Mouse (Mus musculus) kidney, embryonic 14.5 days (tissue): ENCODE measurements around the gene Hspg2. TPM values are rescaled to one million over a fixed set of nuclear protein-coding genes. Genes with fewer than 3 reads are reported as not detected.

Experiments
- ATAC-seq: fragments of 200-750 bp; cut with Nextera tagmentation; 2 replicates; pipeline ENCODE4 v1.8.0; 2017; ENCODE audit warnings: moderate number of reproducible peaks, mild to moderate bottlenecking, moderate TSS enrichment, moderate library complexity; ENCODE audit not compliant: low FRiP score, low TSS enrichment
- H3K27ac ChIP-seq: fragments of 300-500 bp; sonication (generic); 2 replicates; pipeline ENCODE4 v1.5.1; 2014; ENCODE audit warnings: low read depth, mild to moderate bottlenecking, low read length, moderate library complexity, mixed read lengths
- H3K27me3 ChIP-seq: fragments of 300-500 bp; sonication (generic); 2 replicates; pipeline ENCODE4 v1.6.1; 2014; ENCODE audit warnings: mild to moderate bottlenecking, low read length; ENCODE audit not compliant: control insufficient read depth, insufficient read depth
- H3K36me3 ChIP-seq: fragments of 300-500 bp; sonication (generic); 2 replicates; pipeline ENCODE4 v1.6.1; 2014; ENCODE audit warnings: low read length, mixed read lengths; ENCODE audit not compliant: control insufficient read depth, insufficient read depth
- H3K4me1 ChIP-seq: fragments of 300-500 bp; sonication (generic); 2 replicates; pipeline ENCODE4 v1.6.1; 2014; ENCODE audit warnings: low read length, mixed read lengths; ENCODE audit not compliant: control insufficient read depth, insufficient read depth
- H3K4me2 ChIP-seq: fragments of 300-500 bp; sonication (generic); replicated peaks from 2 replicates; pipeline ENCODE4 v1.6.1; 2014; ENCODE audit warnings: low read depth, mild to moderate bottlenecking, low read length
- H3K4me3 ChIP-seq: fragments of 300-500 bp; sonication (generic); 2 replicates; pipeline ENCODE4 v1.5.1; 2014; ENCODE audit warnings: mild to moderate bottlenecking, low read length
- H3K9ac ChIP-seq: fragments of 300-500 bp; sonication (generic); 2 replicates; pipeline ENCODE4 v1.6.1; 2014; ENCODE audit warnings: low read depth, mild to moderate bottlenecking, low read length, moderate library complexity
- H3K9me3 ChIP-seq: fragments of 300-500 bp; sonication (generic); 2 replicates; pipeline ENCODE4 v1.6.1; 2016; ENCODE audit warnings: low read length; ENCODE audit not compliant: control insufficient read depth
- WGBS: fragments of 180-500 bp; shearing (Covaris S2); extraction: QIAGEN DNeasy Blood & Tissue Kit; methylation state at CpG from one replicate; pipeline ENCODE4 v1.1.7; 2014; 5-methylcytosine and 5-hydroxymethylcytosine counted together
- polyA plus RNA-seq: library from polyadenylated mRNA; unstranded; fragments of >200 nt; fragmentation: Nextera tagmentation; extraction: Ambion mirVana; gene quantifications from 2 replicates; pipeline ENCODE4 v1.2.1, GENCODE M21; 2014

The Hspg2 gene
- polyA plus RNA-seq, 1 experiment from 2014 or later: 56.2 TPM

DNA sequence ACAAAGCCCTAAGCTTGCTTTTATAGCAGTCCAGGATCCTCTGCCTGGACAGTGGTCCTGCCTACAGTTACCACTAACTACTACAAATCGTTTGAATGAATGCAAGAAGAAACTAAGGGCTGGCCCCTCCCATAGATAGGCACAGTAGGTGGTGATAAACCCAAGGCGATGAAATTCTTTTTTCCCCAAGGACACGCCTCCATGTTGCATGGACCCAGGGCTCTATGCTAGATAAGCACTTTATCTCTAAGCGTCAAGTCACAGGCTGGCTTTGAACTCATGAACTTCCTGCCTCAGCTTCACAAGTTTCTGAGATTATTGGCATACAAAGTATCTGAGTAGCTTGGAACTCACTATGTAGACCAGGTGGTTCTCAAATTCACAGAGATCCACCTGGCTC lies 11.3 kb upstream of the Hspg2 start:
- no peak overlapping the region for H3K27ac ChIP-seq
- H3K36me3 ChIP-seq: no peaks in the 10 kb centered on the region
- no peaks in the 10 kb centered on the region for H3K27me3 ChIP-seq
- no peak overlapping the region for H3K4me3 ChIP-seq
- no peaks in the 10 kb centered on the region for H3K9me3 ChIP-seq
- peaks cover 14% of the 10 kb centered on the region; the same call in 1 of the 2 replicates for H3K4me1 ChIP-seq
- no peak overlapping the region for H3K9ac ChIP-seq
- no peak overlapping the region for H3K4me2 ChIP-seq
- 76% methylated on average over 4 of the region's 4 CpGs for WGBS
- no peak for ATAC-seq

DNA sequence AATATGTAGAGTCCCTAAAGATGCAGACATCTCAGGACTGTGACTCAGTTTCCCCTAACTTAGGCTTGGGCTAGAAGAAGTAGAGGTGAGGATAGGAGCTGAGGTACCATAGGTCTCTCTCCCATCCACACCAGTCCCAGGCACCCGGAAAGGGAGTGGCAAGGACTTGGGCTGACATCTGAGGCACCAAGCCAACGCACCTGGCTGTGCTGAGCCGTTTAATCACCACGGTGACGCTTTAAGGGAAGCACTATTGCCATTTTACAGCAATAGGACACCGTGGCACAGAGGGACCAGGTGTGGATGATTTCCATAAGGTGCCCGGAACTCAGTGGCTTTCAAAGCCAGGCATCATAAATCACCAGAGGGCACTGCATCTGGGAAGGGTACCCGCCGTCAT lies 10.3 kb upstream of the Hspg2 start:
- H3K27ac ChIP-seq: no peak overlapping the region
- H3K4me3 ChIP-seq: no peak overlapping the region
- H3K27me3 ChIP-seq: no peaks in the 10 kb centered on the region
- no peak overlapping the region for H3K9ac ChIP-seq
- no peaks in the 10 kb centered on the region for H3K36me3 ChIP-seq
- no peak overlapping the region for H3K4me2 ChIP-seq
- H3K9me3 ChIP-seq: no peaks in the 10 kb centered on the region
- H3K4me1 ChIP-seq: peaks cover 14% of the 10 kb centered on the region; the same call in 1 of the 2 replicates
- 78% methylated on average over 9 of the region's 9 CpGs for WGBS
- no peak for ATAC-seq

DNA sequence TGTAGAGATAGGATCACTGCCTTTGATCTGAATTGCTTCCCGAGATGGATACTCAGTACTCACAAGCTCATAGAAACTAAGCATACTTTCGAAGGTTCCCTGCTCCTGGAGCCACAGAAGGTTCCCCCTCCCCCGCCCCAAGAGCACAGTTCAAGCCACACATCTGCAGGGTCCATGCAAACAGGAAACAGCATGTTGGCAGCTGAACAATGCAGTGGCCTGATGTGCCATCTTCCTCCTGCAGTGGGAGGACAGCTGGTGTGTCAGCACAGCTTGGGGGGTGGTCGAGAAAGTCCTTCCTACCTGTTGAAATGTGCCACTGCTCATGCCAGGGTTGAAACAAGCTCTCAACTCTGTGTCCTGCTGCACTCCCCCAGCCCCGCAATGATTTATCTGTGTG lies 9.7 kb upstream of the Hspg2 start:
- Histone ChIP-seq H3K9me3 (no peaks in the 10 kb centered on the region), H3K9ac (no peak overlapping the region), H3K27ac (no peak overlapping the region), H3K36me3 (no peaks in the 10 kb centered on the region), H3K4me1 (peaks cover 14% of the 10 kb centered on the region; the same call in 1 of the 2 replicates), H3K27me3 (no peaks in the 10 kb centered on the region), H3K4me2 (no peak overlapping the region), H3K4me3 (no peak overlapping the region)
- ATAC-seq: no peak
- 40% methylated on average over 5 of the region's 5 CpGs for WGBS

DNA sequence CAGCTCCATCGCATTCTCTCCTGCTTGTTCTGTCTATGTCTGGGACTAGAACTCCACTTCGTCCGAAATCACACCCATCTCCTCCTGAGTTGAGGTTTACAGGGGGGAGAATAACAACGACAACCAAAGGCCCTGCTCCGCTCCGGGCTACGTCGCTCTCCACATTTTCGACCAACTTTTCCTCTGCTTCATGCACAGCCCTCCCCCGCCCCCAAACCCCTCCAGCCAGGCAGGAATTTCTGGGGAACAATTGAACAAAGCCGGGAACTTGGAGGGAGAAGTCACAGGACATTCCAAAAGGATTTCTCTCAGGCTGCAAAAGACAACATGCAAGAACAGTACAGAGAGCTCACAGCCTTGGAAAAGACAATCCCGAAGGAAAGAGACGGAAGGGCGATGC lies 7.9 kb upstream of the Hspg2 start:
- WGBS: 70% methylated on average over 14 of the region's 14 CpGs
- no peak overlapping the region for H3K4me2 ChIP-seq
- no peak for ATAC-seq
- no peak overlapping the region for H3K9ac ChIP-seq
- H3K4me3 ChIP-seq: no peak overlapping the region
- H3K36me3 ChIP-seq: no peaks in the 10 kb centered on the region
- no peaks in the 10 kb centered on the region for H3K27me3 ChIP-seq
- peak overlapping the region; percentile 30; the same call in 1 of the 2 replicates for H3K27ac ChIP-seq
- peaks cover 20% of the 10 kb centered on the region; the same call in 1 of the 2 replicates for H3K4me1 ChIP-seq
- H3K9me3 ChIP-seq: no peaks in the 10 kb centered on the region

DNA sequence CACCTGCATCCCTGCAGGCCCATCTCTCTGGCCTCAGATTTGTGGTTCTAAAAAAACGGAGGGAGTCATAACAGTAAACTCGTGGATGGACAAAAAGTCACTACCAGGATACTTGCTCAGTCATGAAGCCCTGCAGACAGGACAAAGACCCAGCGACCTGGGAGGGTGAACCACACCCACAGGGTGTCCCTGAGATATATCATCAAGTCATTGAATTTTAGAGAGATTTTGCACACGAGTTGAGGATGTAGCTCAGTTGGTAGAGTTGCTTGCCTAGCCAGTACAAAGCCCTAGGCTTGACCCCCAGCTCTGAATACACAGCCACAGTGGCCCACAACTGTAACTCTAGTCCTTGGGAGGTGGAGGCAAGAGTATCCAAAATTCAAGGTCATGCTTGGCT lies 7.4 kb upstream of the Hspg2 start:
- Histone ChIP-seq H3K36me3 (no peaks in the 10 kb centered on the region), H3K9me3 (no peaks in the 10 kb centered on the region), H3K4me3 (no peak overlapping the region), H3K27ac (peak overlapping the region; percentile 30; the same call in 1 of the 2 replicates), H3K27me3 (no peaks in the 10 kb centered on the region), H3K9ac (no peak overlapping the region), H3K4me2 (no peak overlapping the region), H3K4me1 (peaks cover 20% of the 10 kb centered on the region; the same call in 1 of the 2 replicates)
- WGBS: 66% methylated on average over 4 of the region's 4 CpGs
- no peak for ATAC-seq

DNA sequence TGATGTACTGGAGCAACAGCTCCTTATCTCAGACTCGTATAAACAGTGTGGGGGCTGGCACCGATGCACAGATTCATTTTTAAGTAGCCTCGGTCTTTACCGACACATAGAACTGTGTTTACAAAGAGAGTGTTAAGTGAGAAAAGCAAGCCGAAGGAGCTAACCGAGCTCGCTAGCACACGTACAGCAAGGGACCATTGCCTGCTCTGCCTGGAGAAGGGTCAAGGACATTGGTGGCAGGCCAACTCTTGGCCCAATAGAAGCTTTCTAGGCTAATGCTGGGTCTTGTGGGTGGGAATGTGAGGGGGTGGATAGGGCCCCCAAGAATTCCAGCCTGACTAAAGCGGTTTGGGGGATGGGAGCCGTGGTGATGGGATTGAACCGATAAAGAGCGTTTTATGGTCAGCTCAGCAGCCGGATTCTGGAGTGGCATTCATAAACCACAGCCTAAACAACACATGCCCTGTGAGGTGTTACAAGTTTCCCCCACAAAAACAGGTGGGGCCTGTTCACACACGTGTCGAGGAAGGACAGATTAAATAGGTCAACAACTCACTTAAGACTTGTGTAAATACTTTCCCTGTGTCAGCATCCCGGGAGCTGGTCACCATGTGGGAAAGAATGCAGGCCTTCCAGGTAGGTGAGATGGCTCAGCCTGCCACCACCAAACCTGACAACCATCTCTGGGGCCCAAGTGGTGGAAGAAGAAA lies 6.4 kb upstream of the Hspg2 start:
- Histone ChIP-seq H3K4me2 (no peak overlapping the region), H3K9ac (no peak overlapping the region), H3K27ac (no peak overlapping the region), H3K36me3 (no peaks in the 10 kb centered on the region), H3K4me3 (no peak overlapping the region), H3K27me3 (no peaks in the 10 kb centered on the region), H3K4me1 (peaks cover 23% of the 10 kb centered on the region; the same call in 1 of the 2 replicates), H3K9me3 (no peaks in the 10 kb centered on the region)
- ATAC-seq: no peak
- WGBS: 72% methylated on average over 16 of the region's 16 CpGs

DNA sequence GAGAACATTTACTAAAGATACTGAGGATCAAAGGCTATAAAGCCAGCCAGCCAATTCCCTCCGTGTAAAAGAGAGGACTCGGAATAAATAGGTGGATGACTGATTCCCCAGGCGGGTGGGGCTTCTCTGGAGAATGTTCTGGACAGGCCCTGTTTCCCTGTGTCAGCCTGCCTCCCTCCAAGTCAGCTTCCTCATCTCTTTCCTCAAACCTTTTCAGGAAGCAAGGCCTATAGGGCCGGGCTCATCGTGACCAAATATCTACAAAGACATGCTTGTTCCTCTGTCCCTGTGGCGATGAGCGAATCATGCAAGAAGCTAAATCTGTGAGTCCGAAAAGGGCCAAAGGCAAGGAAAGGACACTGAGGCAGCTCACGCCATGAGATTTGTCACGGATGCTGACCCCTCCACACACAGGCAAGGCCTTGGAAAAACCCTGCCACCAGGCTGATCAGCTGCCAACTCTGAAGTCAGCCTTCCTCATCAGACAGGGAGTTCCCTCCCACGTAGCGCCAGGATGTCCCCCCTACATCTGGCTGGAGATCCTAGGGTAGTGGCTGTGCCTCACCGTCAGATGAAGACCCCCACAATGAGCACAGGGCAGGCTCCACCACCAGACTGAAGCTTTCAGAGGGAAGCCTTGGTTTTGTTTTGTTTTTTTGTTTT lies 3.3 kb upstream of the Hspg2 start:
- WGBS: 67% methylated on average over 13 of the region's 13 CpGs

DNA sequence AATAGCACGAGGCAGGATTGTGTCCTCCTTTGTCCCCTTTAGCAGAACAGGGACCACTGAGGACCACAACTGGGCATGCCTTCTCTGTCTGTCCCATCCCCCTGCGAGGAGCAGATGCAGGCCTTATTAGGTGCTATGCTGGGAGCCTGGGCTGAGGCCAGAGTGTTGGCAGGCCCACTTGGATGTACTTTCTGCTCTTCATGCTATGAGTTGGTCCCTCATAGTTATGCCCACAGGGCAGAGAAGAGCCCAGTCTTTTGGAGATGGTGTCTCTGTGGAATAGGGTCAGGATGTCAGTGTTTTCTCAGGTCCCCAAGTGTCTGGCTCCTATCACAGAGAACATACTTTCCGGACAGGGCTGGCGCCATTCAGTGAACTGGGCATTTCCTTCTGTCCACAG lies 1.6 kb upstream of the Hspg2 start:
- Histone ChIP-seq H3K4me1 (peaks cover 40% of the 10 kb centered on the region), H3K9ac (no peak overlapping the region), H3K4me3 (no peak overlapping the region), H3K27me3 (no peaks in the 10 kb centered on the region), H3K9me3 (no peaks in the 10 kb centered on the region), H3K36me3 (no peaks in the 10 kb centered on the region), H3K4me2 (no peak overlapping the region), H3K27ac (no peak overlapping the region)
- 80% methylated on average over 4 of the region's 4 CpGs for WGBS
- ATAC-seq: no peak

More for the DNA sequence above, 3.3 kb upstream of the Hspg2 start:
- H3K27ac ChIP-seq: no peak overlapping the region
- H3K4me1 ChIP-seq: peaks cover 28% of the 10 kb centered on the region
- H3K36me3 ChIP-seq: no peaks in the 10 kb centered on the region
- no peak overlapping the region for H3K4me2 ChIP-seq
- ATAC-seq: no peak
- H3K9ac ChIP-seq: no peak overlapping the region
- no peaks in the 10 kb centered on the region for H3K9me3 ChIP-seq
- no peaks in the 10 kb centered on the region for H3K27me3 ChIP-seq
- no peak overlapping the region for H3K4me3 ChIP-seq

DNA sequence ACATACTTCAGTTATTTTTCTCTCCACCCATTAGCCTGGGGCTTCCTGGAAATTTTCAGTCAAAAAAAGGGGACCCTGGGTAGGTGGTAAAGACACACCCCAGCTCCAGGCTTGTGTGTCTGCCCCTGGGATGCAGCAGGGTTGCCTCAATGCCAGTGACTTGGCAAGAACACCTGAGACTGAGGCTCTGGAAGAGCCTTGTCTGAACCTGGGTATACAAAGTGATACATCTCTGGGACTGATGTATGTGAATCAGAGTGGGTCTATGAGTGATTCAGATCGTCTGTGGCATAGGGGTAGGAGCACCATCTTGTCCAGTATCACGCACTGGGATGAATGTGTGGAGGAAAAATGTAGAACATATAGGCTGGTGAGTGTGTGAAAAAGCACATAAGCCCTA lies 1.0 kb upstream of the Hspg2 start:
- H3K27ac ChIP-seq: peak overlapping the region; percentile 84; the same call in 1 of the 2 replicates
- no peak overlapping the region for H3K4me3 ChIP-seq
- no peak overlapping the region for H3K9ac ChIP-seq
- ATAC-seq: no peak
- H3K4me2 ChIP-seq: no peak overlapping the region
- H3K4me1 ChIP-seq: peaks cover 45% of the 10 kb centered on the region
- H3K27me3 ChIP-seq: no peaks in the 10 kb centered on the region
- WGBS: 88% methylated on average over 2 of the region's 2 CpGs
- no peaks in the 10 kb centered on the region for H3K36me3 ChIP-seq
- H3K9me3 ChIP-seq: no peaks in the 10 kb centered on the region
